Mouse (Mus musculus) lung, embryonic 15.5 days (tissue): ENCODE results near the gene Trim42. TPM values are rescaled to one million over a fixed set of nuclear protein-coding genes. Genes with fewer than 3 reads are reported as not detected.

Experiments used
- ATAC-seq: fragments of 200-750 bp; cut with Nextera tagmentation; 2 replicates; pipeline ENCODE4 v1.8.0; 2017; ENCODE audit warnings: moderate number of reproducible peaks, borderline replicate concordance; ENCODE audit not compliant: low FRiP score, low TSS enrichment; ENCODE audit errors: extremely low read depth
- H3K27ac ChIP-seq: fragments of 300-500 bp; sonication (generic); 2 replicates; pipeline ENCODE4 v1.5.1; 2015; ENCODE audit warnings: moderate library complexity, mild to moderate bottlenecking, inconsistent platforms
- H3K27me3 ChIP-seq: fragments of 300-500 bp; sonication (generic); 2 replicates; pipeline ENCODE4 v1.6.1; 2015; ENCODE audit warnings: inconsistent platforms
- H3K36me3 ChIP-seq: fragments of 300-500 bp; sonication (generic); 2 replicates; pipeline ENCODE4 v1.6.1; 2015; ENCODE audit warnings: inconsistent platforms
- H3K4me1 ChIP-seq: fragments of 300-500 bp; sonication (generic); 2 replicates; pipeline ENCODE4 v1.6.1; 2015; ENCODE audit warnings: inconsistent platforms
- H3K4me2 ChIP-seq: fragments of 300-500 bp; sonication (generic); 2 replicates; pipeline ENCODE4 v1.6.1; 2015; ENCODE audit warnings: inconsistent platforms, mild to moderate bottlenecking, moderate library complexity
- H3K4me3 ChIP-seq: fragments of 300-500 bp; sonication (generic); 2 replicates; pipeline ENCODE4 v1.5.1; 2015; ENCODE audit warnings: mild to moderate bottlenecking, inconsistent platforms
- H3K9ac ChIP-seq: fragments of 300-500 bp; sonication (generic); 2 replicates; pipeline ENCODE4 v1.6.1; 2015; ENCODE audit warnings: inconsistent platforms
- H3K9me3 ChIP-seq: fragments of 300-500 bp; sonication (generic); 2 replicates; pipeline ENCODE4 v1.6.1; 2016; ENCODE audit warnings: inconsistent platforms
- WGBS: fragments of 180-500 bp; shearing (Covaris S2); methylation state at CpG from one replicate; pipeline ENCODE4 v1.1.7; 2015; 5-methylcytosine and 5-hydroxymethylcytosine counted together
- polyA plus RNA-seq: library from polyadenylated mRNA; unstranded; fragments of >200 nt; fragmentation: Nextera tagmentation; extraction: Ambion mirVana; gene quantifications from 2 replicates; pipeline ENCODE4 v1.2.1, GENCODE M21; 2015

Gene Trim42
- not detected in 2 replicates for polyA plus RNA-seq

DNA sequence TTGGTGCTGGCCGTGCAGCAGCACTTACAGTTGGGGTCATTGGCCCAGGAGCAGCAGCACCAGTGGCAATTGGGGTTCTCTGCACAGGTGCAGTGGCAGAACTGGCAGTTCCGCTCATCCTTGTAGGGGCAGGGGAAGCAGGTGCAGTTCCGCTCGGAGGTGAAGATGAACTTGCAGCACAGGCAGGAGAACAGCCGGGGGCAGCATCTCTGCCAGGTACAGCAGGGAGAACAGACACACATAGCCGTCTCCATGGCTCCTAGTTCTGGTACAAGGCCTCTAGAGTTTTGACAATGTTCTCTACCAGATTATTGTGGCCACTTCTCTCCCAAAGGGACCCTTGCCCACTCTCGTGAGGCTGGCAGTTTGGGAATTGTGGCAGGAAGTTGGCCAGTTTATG is at the start of gene Trim42:
TSS of gene Trim42 (minus strand) at position 368 of the 400 bp plus-strand sequence.
- H3K9me3 ChIP-seq = no peaks in the 10 kb centered on the region
- no peak within 1 kb of the TSS for H3K4me3 ChIP-seq
- no peaks in the 10 kb centered on the region for H3K36me3 ChIP-seq
- H3K27me3 ChIP-seq = no peaks in the 10 kb centered on the region
- ATAC-seq = no peak
- 80% methylated on average over 7 of the region's 7 CpGs for WGBS
- no peak within 1 kb of the TSS for H3K4me2 ChIP-seq
- no peaks in the 10 kb centered on the region for H3K4me1 ChIP-seq
- H3K27ac ChIP-seq = no peak within 1 kb of the TSS
- no peak within 1 kb of the TSS for H3K9ac ChIP-seq

DNA sequence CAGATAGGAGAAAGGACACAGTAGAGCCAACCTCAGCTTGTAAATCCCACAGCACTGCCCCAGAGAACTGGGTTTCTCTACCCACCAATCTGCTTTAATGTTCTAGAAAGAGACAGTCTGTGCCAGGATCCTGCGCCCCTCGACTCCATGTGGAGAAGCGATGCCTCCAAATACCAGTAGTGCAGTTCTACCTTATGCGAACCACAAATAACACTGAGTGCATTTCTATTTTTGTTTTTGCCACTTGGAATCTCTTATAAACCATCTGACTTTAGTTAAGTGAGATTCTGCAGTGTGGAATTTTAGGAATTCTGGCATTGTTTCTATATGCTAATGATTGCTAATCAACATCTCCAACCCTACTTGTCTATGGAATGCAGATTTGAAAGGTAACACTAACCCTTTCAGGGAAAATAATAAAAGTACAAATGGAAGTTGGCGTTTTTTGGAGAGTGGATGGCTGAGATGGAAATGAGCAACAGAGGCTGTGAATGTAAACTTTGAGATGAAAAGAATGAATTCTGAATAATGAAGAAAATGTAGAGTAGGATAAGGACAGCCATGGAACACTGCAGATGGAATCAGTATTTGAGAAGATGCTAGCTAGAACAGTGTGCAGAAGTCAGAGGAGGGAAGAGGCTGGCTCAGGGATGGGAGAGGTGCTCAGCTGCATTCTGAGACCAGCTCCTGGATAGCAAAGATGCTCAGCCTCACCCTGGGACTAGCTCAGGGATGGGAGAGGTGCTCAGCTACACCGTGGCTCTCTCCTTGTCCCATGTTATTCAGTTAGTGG is 45.3 kb upstream of the Trim42 start:
- H3K4me2 ChIP-seq = no peak overlapping the region
- no peaks in the 10 kb centered on the region for H3K36me3 ChIP-seq
- H3K4me3 ChIP-seq = no peak overlapping the region
- H3K9me3 ChIP-seq = no peaks in the 10 kb centered on the region
- H3K9ac ChIP-seq = no peak overlapping the region
- H3K27me3 ChIP-seq = no peaks in the 10 kb centered on the region
- no peak for ATAC-seq
- H3K27ac ChIP-seq = no peak overlapping the region
- 0 out of 2 replicates have a peak, but pooled peaks cover 2% of the 10 kb centered on the region for H3K4me1 ChIP-seq
- 80% methylated on average over 6 of the region's 6 CpGs for WGBS

DNA sequence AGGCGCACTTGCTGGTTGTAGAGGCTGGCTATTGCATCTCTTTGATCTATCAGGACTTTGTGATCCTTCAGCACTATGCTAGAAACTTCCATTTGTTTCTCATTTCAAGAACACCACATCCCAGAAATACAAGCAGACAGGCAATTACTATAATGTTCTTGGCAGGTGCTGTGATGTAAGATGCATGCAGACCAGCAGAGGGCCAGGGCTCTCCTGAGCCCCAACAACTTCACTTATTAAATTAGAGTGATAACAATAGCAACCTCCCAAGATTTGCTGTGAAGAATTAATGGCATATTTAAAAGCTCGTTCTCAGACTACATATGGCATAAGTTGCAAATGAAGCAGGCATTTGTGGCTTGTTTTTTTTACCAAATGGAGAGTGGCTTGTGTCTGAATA is 38.4 kb upstream of the Trim42 start:
- no peaks in the 10 kb centered on the region for H3K4me1 ChIP-seq
- no peak for ATAC-seq
- no peak overlapping the region for H3K27ac ChIP-seq
- 68% methylated on average over 2 of the region's 2 CpGs for WGBS
- no peak overlapping the region for H3K4me3 ChIP-seq
- no peak overlapping the region for H3K4me2 ChIP-seq
- H3K36me3 ChIP-seq = no peaks in the 10 kb centered on the region
- no peak overlapping the region for H3K9ac ChIP-seq
- no peaks in the 10 kb centered on the region for H3K27me3 ChIP-seq
- H3K9me3 ChIP-seq = no peaks in the 10 kb centered on the region

DNA sequence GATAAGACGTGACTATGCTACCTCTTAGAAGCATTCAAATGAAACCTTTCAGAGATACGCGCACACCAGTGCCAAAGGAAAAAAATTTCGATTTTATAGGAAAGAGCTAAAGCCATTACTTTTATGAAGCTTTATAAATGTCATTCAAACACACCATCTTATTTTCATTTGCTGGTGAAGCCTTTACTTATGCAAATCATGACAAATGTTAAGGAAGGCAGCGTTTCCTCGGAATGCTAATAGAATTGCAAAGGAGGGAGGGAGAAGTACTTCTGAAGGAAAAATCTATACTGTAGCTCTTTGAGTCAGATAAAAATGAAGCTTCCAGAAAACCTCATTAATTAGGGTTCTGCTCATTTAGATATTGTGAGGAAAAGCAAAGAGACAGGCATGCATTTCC is 13.3 kb downstream of the Trim42 start:
- no peak for ATAC-seq
- Histone ChIP-seq H3K9ac (no peak overlapping the region), H3K4me2 (no peak overlapping the region), H3K27me3 (no peaks in the 10 kb centered on the region), H3K36me3 (no peaks in the 10 kb centered on the region), H3K4me3 (no peak overlapping the region), H3K9me3 (no peaks in the 10 kb centered on the region), H3K27ac (no peak overlapping the region), H3K4me1 (no peaks in the 10 kb centered on the region)
- 69% methylated on average over 6 of the region's 6 CpGs for WGBS

DNA sequence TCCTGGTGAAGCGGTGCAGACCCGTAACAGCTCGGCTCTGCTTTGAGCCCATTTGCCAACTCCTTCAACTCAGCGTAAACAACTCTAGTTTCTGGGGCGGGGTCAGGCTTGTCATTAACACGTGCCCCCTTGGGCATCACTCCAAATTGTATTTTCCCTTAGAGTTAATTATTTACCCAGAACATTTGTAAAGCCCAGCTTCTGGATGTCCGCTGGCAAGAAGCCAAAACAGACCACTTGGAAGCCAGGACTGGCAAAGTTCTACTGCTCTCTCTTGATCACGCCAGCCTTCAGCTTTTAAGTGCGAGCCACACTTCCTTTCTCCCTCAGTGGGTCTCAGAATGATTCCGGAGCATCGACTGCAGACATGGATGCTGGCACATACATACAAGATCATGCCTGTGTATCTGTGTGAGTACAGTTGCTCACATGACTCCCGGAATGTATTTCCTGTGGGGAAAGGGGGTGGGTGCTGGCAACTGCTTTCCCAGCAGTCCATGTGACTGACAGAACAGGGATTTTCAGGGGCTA is 24.9 kb downstream of the Trim42 start:
- WGBS = 11% methylated on average over 12 of the region's 12 CpGs
- H3K27me3 ChIP-seq = no peaks in the 10 kb centered on the region
- H3K9me3 ChIP-seq = no peaks in the 10 kb centered on the region
- H3K36me3 ChIP-seq = no peaks in the 10 kb centered on the region
- H3K27ac ChIP-seq = peak overlapping the region; percentile 82
- no peak overlapping the region for H3K4me3 ChIP-seq
- no peak overlapping the region for H3K9ac ChIP-seq
- ATAC-seq = peak; percentile 87
- H3K4me1 ChIP-seq = peaks cover 28% of the 10 kb centered on the region
- H3K4me2 ChIP-seq = peak overlapping the region; percentile 40

DNA sequence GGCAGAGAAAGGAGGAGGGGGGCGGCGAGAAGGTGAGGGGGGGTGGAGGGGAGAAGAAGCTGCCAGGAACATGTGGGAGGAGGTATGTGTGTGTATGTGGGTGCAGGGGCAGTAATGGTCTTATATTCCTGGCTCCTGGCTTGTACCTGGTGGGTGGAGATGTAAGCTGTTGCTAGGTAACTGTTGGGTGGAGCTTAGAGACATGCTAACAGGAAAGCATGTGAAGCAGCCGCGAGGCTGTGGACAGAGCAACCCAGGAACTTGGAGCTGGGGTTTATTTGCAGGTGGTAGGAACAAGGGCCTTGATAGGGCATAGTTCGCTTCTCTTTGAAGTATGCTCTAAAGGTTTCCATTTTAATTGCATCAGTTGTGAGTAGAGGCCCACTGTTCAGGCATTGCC is 28.0 kb downstream of the Trim42 start:
- Histone ChIP-seq H3K27me3 (no peaks in the 10 kb centered on the region), H3K27ac (no peak overlapping the region), H3K36me3 (no peaks in the 10 kb centered on the region), H3K9me3 (no peaks in the 10 kb centered on the region), H3K9ac (no peak overlapping the region), H3K4me2 (no peak overlapping the region), H3K4me3 (no peak overlapping the region), H3K4me1 (peaks cover 28% of the 10 kb centered on the region)
- no peak for ATAC-seq
- WGBS = 48% methylated on average over 5 of the region's 5 CpGs

DNA sequence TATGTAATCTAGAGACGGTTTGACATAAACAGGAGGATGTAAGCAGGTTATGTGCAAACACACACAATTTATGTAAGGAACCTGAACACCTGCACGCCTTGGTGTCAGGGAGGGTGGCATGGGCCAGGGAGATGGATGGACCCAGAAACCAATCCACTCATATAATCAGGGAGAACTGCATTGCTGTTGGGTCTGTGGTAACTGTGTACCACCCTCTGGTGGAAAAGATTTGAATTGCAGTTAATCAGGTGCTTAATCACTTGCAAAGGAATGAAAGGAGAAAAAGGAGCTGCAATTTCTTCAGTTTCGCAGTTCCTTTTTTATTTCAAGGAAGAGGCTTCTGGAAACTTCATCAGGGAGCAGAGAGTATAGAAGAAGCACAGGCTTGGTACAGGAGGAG is 46.9 kb downstream of the Trim42 start:
- Histone ChIP-seq H3K9me3 (no peaks in the 10 kb centered on the region), H3K4me2 (no peak overlapping the region), H3K27me3 (no peaks in the 10 kb centered on the region), H3K4me1 (no peaks in the 10 kb centered on the region), H3K27ac (no peak overlapping the region), H3K4me3 (no peak overlapping the region), H3K36me3 (no peaks in the 10 kb centered on the region), H3K9ac (no peak overlapping the region)
- no peak for ATAC-seq
- 65% methylated on average over 3 of the region's 3 CpGs for WGBS

DNA sequence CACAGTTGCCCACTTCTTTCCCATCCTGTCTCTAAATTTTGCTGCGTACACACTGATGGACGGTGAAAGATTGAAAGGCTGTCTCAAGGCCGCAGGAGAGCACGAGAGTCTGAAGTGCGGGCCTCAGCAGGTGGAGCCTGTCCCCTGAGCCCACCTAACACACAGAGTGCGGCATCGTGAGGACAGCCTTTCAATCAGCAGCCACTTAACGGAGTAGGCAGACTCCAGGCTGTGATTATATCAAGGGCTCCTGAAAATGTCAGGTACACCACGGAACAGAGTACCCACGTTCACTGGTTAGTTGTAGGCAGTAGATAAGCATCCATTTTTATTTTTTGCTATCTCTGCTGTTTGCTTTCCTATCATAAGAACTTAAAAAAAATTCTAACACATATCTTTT is 47.6 kb downstream of the Trim42 start:
- Histone ChIP-seq H3K9me3 (no peaks in the 10 kb centered on the region), H3K27me3 (no peaks in the 10 kb centered on the region), H3K4me1 (no peaks in the 10 kb centered on the region), H3K4me3 (no peak overlapping the region), H3K36me3 (no peaks in the 10 kb centered on the region), H3K9ac (no peak overlapping the region), H3K27ac (no peak overlapping the region), H3K4me2 (no peak overlapping the region)
- no peak for ATAC-seq
- 50% methylated on average over 10 of the region's 10 CpGs for WGBS

DNA sequence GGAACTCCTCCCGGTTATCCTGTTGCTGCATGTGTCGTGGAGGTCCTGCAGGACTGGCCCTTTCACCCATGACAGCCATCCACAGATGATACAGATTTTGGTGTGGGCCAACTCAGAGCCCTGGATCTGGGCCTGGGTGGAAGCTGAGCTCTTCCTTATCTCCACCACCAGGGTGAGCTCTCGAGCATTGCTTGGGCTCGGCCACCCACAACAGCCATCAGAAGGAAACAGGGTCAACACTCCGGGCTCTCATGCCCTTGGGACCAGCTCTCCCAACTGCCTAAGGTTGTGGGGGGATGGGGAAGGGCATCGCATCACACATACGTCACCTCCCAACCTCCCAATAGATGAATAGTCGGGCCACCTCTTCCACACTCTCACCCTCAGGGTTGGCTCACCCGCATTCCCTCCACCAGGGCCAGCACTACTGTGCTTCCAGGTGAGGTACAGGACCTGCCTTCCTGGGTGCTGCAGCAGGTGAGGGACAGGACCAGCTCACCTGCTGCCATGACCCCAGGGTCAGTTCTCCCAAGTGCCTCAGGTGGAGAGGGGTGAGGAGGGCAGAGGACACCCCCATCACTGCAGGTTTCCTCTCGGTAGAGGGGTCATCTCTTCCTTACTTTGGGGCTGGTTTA is 54.2 kb downstream of the Trim42 start:
- Histone ChIP-seq H3K4me3 (no peak overlapping the region), H3K9ac (no peak overlapping the region), H3K27ac (no peak overlapping the region), H3K27me3 (no peaks in the 10 kb centered on the region), H3K9me3 (no peaks in the 10 kb centered on the region), H3K4me2 (no peak overlapping the region), H3K4me1 (no peaks in the 10 kb centered on the region), H3K36me3 (no peaks in the 10 kb centered on the region)
- 62% methylated on average over 10 of the region's 10 CpGs for WGBS
- ATAC-seq = peak; percentile 52

DNA sequence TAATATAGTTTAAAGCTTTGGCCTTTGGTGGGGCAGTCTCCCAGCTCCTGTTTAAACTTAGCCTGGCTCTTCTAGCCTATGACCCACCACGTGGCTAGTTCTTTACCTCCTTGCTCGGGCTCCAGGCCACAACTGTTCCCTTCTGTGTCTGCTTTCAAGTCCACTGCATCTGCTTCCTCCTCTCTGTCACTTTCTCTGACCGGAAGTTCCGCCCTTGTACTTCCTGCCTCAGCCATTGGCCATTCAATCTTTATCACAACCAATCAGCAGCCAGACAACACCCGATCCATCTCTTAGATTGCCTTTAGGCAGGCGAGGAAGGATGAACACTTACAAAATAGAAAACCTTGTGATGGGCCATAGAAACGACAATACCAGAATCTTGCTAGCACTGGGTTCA is 58.1 kb downstream of the Trim42 start:
- no peak for ATAC-seq
- WGBS = 78% methylated on average over 7 of the region's 7 CpGs
- Histone ChIP-seq H3K27me3 (no peaks in the 10 kb centered on the region), H3K4me3 (no peak overlapping the region), H3K9me3 (no peaks in the 10 kb centered on the region), H3K9ac (no peak overlapping the region), H3K4me2 (no peak overlapping the region), H3K27ac (no peak overlapping the region), H3K36me3 (no peaks in the 10 kb centered on the region), H3K4me1 (no peaks in the 10 kb centered on the region)

DNA sequence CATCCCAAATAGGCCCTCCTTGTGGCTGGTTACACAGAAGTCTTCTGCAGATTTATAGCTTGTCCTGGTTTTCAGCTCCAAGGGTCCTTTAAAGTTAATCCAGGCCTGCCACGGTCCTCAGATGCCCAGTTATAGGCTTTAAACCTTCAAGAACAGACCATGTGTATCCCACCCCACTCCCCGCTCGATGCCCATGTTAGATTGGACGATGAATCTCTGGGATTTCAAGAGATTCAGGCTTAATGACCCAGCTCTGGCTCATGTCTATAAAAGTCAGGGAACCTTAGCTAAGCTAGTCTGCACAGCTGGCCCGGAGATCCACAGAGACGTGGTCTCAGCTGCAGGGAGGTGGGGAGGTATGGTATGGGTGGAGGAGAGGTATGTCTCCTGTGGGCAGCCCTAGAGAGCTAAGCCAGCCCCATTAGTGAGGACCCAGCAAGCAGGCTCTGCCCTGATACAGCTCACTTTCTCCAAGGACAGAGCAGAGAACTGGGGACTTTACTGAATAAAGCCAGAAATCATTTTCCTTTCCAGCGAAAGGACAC is 60.2 kb downstream of the Trim42 start:
- 81% methylated on average over 7 of the region's 7 CpGs for WGBS
- no peak overlapping the region for H3K9ac ChIP-seq
- no peaks in the 10 kb centered on the region for H3K36me3 ChIP-seq
- H3K4me2 ChIP-seq = no peak overlapping the region
- no peak overlapping the region for H3K4me3 ChIP-seq
- H3K27me3 ChIP-seq = no peaks in the 10 kb centered on the region
- no peaks in the 10 kb centered on the region for H3K9me3 ChIP-seq
- ATAC-seq = no peak
- no peaks in the 10 kb centered on the region for H3K4me1 ChIP-seq
- H3K27ac ChIP-seq = no peak overlapping the region
